Mouse (Mus musculus): ENCODE data around the gene Traf3ip2. TPM values are rescaled to one million over a fixed set of nuclear protein-coding genes. Genes with fewer than 3 reads are reported as not detected.

Traf3ip2 gene
- 4.5 and 5.0 TPM in 2 replicates for polyA plus RNA-seq (2015; fragmentation: Nextera tagmentation; extraction: Ambion mirVana)

GRCm38 (mm10) chr10:39612633-39612988 lies at the start of gene Traf3ip2:
Traf3ip2 (plus strand) TSS chr10:39612934.
- Histone ChIP-seq H3K27me3 (no peaks in the 10 kb centered on the region), H3K9ac (replicated peaks) (no peak within 1 kb of the TSS), H3K36me3 (no peaks in the 10 kb centered on the region), H3K4me1 (peaks cover 22% of the 10 kb centered on the region), H3K9me3 (no peaks in the 10 kb centered on the region), H3K4me3 (no peak within 1 kb of the TSS), H3K4me2 (replicated peaks) (no peak within 1 kb of the TSS; the same call in 1 of the 2 replicates), H3K27ac (replicated peaks) (no peak within 1 kb of the TSS)
- WGBS: 53% methylated on average over 4 of the region's 4 CpGs
- no peak for ATAC-seq (replicated peaks)

GRCm38 (mm10) chr10:39563552-39564223 lies 49.0 kb upstream of the Traf3ip2 start:
- no peak overlapping the region for H3K4me2 ChIP-seq (replicated peaks)
- H3K9me3 ChIP-seq: no peaks in the 10 kb centered on the region
- peaks cover 5% of the 10 kb centered on the region for H3K4me1 ChIP-seq
- H3K4me3 ChIP-seq: no peak overlapping the region
- peaks cover 13% of the 10 kb centered on the region; the same call in 1 of the 2 replicates for H3K36me3 ChIP-seq
- no peaks in the 10 kb centered on the region for H3K27me3 ChIP-seq
- peak overlapping the region; percentile 7; the same call in 1 of the 2 replicates for H3K27ac ChIP-seq (replicated peaks)
- no peak overlapping the region for H3K9ac ChIP-seq (replicated peaks)
- WGBS: 47% methylated on average over 24 of the region's 24 CpGs
- ATAC-seq (replicated peaks): peak; percentile 30; the same call in 1 of the 2 replicates

DNA sequence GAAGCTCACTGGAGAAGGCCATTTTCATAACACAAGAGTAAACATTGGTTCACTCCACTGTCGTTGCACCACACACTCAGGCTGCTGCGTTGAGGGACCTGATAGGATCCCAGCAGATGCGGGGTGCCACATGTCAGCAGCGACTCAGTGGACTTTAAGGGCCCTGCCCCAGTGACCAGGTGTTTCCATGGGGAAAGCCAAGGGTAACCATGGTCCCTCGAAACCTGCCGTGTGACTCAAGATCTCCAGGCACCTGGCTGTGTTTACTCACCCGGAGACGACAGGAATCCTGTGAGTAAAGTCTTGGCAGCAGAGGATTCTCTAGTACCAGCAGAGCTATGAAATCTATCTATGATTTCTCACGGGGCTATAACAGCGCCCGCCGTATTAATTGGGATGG lies 45.8 kb upstream of the Traf3ip2 start:
- H3K27me3 ChIP-seq: no peaks in the 10 kb centered on the region
- 81% methylated on average over 12 of the region's 12 CpGs for WGBS
- H3K4me2 ChIP-seq (replicated peaks): no peak overlapping the region
- peak overlapping the region; percentile 12; the same call in 1 of the 2 replicates for H3K27ac ChIP-seq (replicated peaks)
- H3K9me3 ChIP-seq: no peaks in the 10 kb centered on the region
- H3K4me1 ChIP-seq: peaks cover 21% of the 10 kb centered on the region
- H3K36me3 ChIP-seq: peaks cover 13% of the 10 kb centered on the region; the same call in 1 of the 2 replicates
- no peak overlapping the region for H3K4me3 ChIP-seq
- H3K9ac ChIP-seq (replicated peaks): no peak overlapping the region
- ATAC-seq (replicated peaks): no peak

GRCm38 (mm10) chr10:39568991-39569390 lies 43.7 kb upstream of the Traf3ip2 start:
- no peak for ATAC-seq (replicated peaks)

DNA sequence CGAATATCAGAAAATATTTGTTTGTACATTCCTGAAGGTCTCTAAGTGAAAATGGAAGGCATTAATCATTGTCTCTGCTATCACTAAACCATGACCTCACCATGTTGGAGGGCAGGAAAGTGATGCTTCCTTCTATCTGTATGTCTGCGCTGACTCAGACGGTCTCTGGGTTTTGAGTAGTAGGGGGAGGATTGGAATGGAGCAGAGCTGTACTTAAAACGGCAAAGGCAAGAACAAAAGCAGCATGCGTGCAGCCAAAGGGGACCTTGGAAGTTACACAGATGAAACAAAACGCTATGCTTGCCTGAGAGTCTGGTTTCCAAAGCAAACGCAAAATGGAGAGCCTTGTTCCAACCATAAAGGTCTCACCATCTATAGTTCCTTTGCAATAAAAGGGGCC lies 41.7 kb upstream of the Traf3ip2 start:
- Histone ChIP-seq H3K27me3 (no peaks in the 10 kb centered on the region), H3K4me2 (replicated peaks) (no peak overlapping the region), H3K9me3 (no peaks in the 10 kb centered on the region), H3K36me3 (peaks cover 6% of the 10 kb centered on the region; the same call in 1 of the 2 replicates), H3K9ac (replicated peaks) (0 out of 2 replicates have a peak overlapping the region, but pooled peaks have one; percentile 27), H3K4me1 (peaks cover 35% of the 10 kb centered on the region), H3K27ac (replicated peaks) (peak overlapping the region; percentile 89), H3K4me3 (no peak overlapping the region)
- 0 out of 2 replicates have a peak, but pooled peaks have one; percentile 17 for ATAC-seq (replicated peaks)
- WGBS: 31% methylated on average over 7 of the region's 7 CpGs

More at GRCm38 (mm10) chr10:39568991-39569390, 43.7 kb upstream of the Traf3ip2 start:
- Histone ChIP-seq H3K27ac (replicated peaks) (no peak overlapping the region), H3K4me2 (replicated peaks) (no peak overlapping the region), H3K4me3 (no peak overlapping the region), H3K4me1 (peaks cover 35% of the 10 kb centered on the region), H3K9me3 (no peaks in the 10 kb centered on the region), H3K27me3 (no peaks in the 10 kb centered on the region), H3K9ac (replicated peaks) (no peak overlapping the region), H3K36me3 (peaks cover 13% of the 10 kb centered on the region; the same call in 1 of the 2 replicates)
- 86% methylated on average over 4 of the region's 4 CpGs for WGBS

DNA sequence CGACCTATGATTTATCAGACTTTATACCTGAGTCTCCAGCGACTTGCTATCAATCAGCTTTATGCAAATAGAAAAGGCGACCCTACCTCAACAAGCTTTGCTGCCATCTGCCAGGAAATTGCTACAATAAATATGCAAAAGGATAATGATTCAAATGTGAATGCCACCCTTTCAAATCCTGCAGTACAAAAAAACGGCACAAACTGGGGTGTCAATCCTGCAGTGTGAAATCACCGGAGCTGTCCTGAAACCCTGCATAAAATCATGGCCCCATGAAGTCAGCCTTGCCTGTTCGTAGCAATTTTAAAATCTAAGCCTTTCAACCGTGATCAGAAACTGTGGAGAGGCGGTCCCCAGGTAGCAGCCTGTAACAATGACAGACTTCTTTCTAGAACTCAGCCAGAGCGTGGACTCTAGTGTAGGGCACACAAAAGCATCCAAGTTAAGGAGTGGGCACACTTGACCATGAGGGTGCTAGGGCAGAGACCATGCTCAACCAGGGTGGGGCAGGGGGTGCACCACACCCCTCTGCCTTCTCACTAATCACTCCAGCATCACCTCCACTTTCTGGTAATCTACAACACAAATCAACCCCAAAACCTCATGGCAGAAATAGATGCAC lies 40.6 kb upstream of the Traf3ip2 start:
- peak; percentile 21; the same call in 1 of the 2 replicates for ATAC-seq (replicated peaks)
- no peaks in the 10 kb centered on the region for H3K36me3 ChIP-seq
- 30% methylated on average over 9 of the region's 9 CpGs for WGBS
- peak overlapping the region; percentile 89 for H3K27ac ChIP-seq (replicated peaks)
- no peaks in the 10 kb centered on the region for H3K27me3 ChIP-seq
- H3K4me2 ChIP-seq (replicated peaks): no peak overlapping the region
- peak overlapping the region; percentile 2; the same call in 1 of the 2 replicates for H3K9ac ChIP-seq (replicated peaks)
- no peak overlapping the region for H3K4me3 ChIP-seq
- H3K4me1 ChIP-seq: peaks cover 35% of the 10 kb centered on the region
- H3K9me3 ChIP-seq: no peaks in the 10 kb centered on the region

- Histone ChIP-seq H3K4me3 (no peak overlapping the region), H3K27me3 (no peaks in the 10 kb centered on the region), H3K27ac (replicated peaks) (peak overlapping the region; percentile 89), H3K9me3 (no peaks in the 10 kb centered on the region), H3K9ac (replicated peaks) (peak overlapping the region; percentile 2; the same call in 1 of the 2 replicates), H3K4me2 (replicated peaks) (no peak overlapping the region), H3K4me1 (peaks cover 35% of the 10 kb centered on the region), H3K36me3 (no peaks in the 10 kb centered on the region)
- 36% methylated on average over 6 of the region's 6 CpGs for WGBS
- peak; percentile 28; the same call in 1 of the 2 replicates for ATAC-seq (replicated peaks)
Observed at GRCm38 (mm10) chr10:39572672-39573051, 40.1 kb upstream of the Traf3ip2 start.

- WGBS: 75% methylated on average over 6 of the region's 6 CpGs
Observed at GRCm38 (mm10) chr10:39576466-39576865, 36.3 kb upstream of the Traf3ip2 start.

GRCm38 (mm10) chr10:39580477-39580876 lies 32.3 kb upstream of the Traf3ip2 start:
- 84% methylated on average over 8 of the region's 8 CpGs for WGBS
- Histone ChIP-seq H3K9me3 (no peaks in the 10 kb centered on the region), H3K4me3 (no peak overlapping the region), H3K36me3 (no peaks in the 10 kb centered on the region), H3K9ac (replicated peaks) (no peak overlapping the region), H3K27me3 (no peaks in the 10 kb centered on the region), H3K27ac (replicated peaks) (no peak overlapping the region), H3K4me2 (replicated peaks) (no peak overlapping the region), H3K4me1 (no peaks in the 10 kb centered on the region)
- ATAC-seq (replicated peaks): no peak

More at GRCm38 (mm10) chr10:39576466-39576865, 36.3 kb upstream of the Traf3ip2 start:
- Histone ChIP-seq H3K27ac (replicated peaks) (no peak overlapping the region), H3K27me3 (no peaks in the 10 kb centered on the region), H3K36me3 (no peaks in the 10 kb centered on the region), H3K4me3 (no peak overlapping the region), H3K4me1 (peaks cover 19% of the 10 kb centered on the region), H3K4me2 (replicated peaks) (no peak overlapping the region), H3K9ac (replicated peaks) (no peak overlapping the region), H3K9me3 (no peaks in the 10 kb centered on the region)
- no peak for ATAC-seq (replicated peaks)

DNA sequence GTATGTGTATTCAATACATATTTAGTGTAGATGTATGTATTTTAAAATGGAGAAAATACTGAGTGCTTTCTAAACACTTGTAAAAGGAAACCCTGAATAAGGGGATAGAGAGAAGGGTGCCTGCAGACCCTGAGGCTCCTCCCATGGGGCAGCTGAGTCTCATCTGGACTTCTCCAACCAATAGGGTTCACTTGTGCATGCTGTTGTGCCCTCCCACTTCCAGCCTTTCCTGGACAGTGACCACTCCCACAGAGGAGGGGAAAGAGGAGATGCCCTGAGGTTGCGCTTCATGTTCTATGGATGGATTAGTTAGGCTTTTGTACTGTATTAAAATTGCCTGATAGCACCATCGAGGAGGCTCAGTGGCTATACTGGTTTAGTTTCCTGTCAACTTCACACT lies 30.3 kb upstream of the Traf3ip2 start:
- H3K9me3 ChIP-seq: no peaks in the 10 kb centered on the region
- no peak overlapping the region for H3K4me3 ChIP-seq
- ATAC-seq (replicated peaks): no peak
- no peak overlapping the region for H3K27ac ChIP-seq (replicated peaks)
- H3K4me1 ChIP-seq: peaks cover 10% of the 10 kb centered on the region
- 77% methylated on average over 2 of the region's 2 CpGs for WGBS
- no peak overlapping the region for H3K9ac ChIP-seq (replicated peaks)
- no peak overlapping the region for H3K4me2 ChIP-seq (replicated peaks)
- no peaks in the 10 kb centered on the region for H3K27me3 ChIP-seq
- no peaks in the 10 kb centered on the region for H3K36me3 ChIP-seq

DNA sequence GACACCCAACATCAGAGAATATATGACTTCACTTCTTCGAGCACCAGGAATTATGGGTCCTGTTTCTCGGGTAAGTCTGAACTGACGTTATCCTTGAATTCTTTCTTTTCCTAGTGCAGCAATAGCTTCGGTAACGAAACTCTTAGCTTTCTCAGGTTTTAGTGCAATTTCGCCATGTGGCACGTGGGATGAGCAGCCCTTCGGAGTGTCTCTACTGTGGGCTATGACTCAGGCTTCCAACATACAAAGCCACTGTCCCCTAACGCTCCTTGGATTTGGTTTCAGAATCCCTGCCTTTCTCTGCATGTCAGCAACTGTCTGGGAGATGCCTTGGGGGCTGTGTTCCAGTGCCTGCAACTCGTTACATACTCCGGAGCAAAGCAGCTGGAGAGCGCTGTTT lies 29.0 kb upstream of the Traf3ip2 start:
- H3K4me1 ChIP-seq: peaks cover 21% of the 10 kb centered on the region
- no peaks in the 10 kb centered on the region for H3K9me3 ChIP-seq
- no peak overlapping the region for H3K27ac ChIP-seq (replicated peaks)
- H3K4me3 ChIP-seq: no peak overlapping the region
- WGBS: 82% methylated on average over 12 of the region's 12 CpGs
- H3K36me3 ChIP-seq: no peaks in the 10 kb centered on the region
- H3K4me2 ChIP-seq (replicated peaks): no peak overlapping the region
- no peak overlapping the region for H3K9ac ChIP-seq (replicated peaks)
- ATAC-seq (replicated peaks): no peak
- no peaks in the 10 kb centered on the region for H3K27me3 ChIP-seq

DNA sequence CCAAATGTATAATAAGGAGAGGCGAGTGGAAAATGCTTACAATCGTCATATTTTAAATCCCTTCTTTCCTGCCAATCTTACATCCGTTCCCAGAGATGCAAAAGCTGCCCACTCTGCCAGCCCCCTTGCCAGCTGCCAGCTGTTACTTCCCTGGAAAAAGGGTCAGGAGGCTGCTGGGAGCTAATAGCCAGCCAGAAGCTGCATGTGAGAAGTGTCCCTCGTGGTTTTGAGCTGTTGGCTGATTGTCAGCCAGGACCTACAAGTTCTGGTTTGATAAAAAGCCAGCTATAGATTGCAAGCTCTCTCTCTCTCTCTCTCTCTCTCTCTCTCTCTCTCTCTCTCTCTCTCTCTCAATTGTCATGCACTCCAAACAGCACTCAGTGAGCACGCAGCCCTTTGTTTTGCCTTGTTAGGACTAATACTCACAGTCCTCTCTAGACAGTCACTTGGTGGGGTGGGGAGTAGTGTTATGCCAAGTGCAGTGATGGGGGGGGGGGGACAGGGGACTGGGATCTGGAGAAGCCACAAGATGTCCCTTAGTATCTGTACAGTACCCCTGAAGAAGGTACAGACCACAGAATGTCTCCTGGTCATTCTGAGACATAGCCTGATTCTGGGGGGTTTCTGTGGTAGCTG lies 25.3 kb upstream of the Traf3ip2 start:
- 18% methylated on average over 5 of the region's 5 CpGs for WGBS
- H3K4me1 ChIP-seq: peaks cover 21% of the 10 kb centered on the region
- H3K9me3 ChIP-seq: no peaks in the 10 kb centered on the region
- peak; percentile 55 for ATAC-seq (replicated peaks)
- no peak overlapping the region for H3K4me3 ChIP-seq
- no peaks in the 10 kb centered on the region for H3K36me3 ChIP-seq
- no peaks in the 10 kb centered on the region for H3K27me3 ChIP-seq
- H3K4me2 ChIP-seq (replicated peaks): no peak overlapping the region
- H3K27ac ChIP-seq (replicated peaks): peak overlapping the region; percentile 77
- H3K9ac ChIP-seq (replicated peaks): no peak overlapping the region; the same call in 1 of the 2 replicates
